Mouse (Mus musculus): Measurements from ENCODE around the gene Htr1f. TPM values are rescaled to one million over a fixed set of nuclear protein-coding genes. Genes with fewer than 3 reads are reported as not detected.

Gene Htr1f
- total and polyA plus RNA-seq, 2 experiments from 2014 or later: not detected

- Histone ChIP-seq H3K4me3 (ENCODE audit: low read depth, low read length) (no peak overlapping the region), H3K9ac (replicated peaks; ENCODE audit: low read depth, low read length) (no peak overlapping the region), H3K27ac (ENCODE audit: low read depth) (no peak overlapping the region), H3K9me3 (replicated peaks; ENCODE audit: control insufficient read depth, low read length) (no peaks in the 10 kb centered on the region), H3K4me2 (ENCODE audit: low read depth, low read length) (no peak overlapping the region), H3K4me1 (ENCODE audit: control insufficient read depth, insufficient read depth) (no peaks in the 10 kb centered on the region), H3K36me3 (replicated peaks; ENCODE audit: control insufficient read depth, insufficient read depth, low read length) (no peaks in the 10 kb centered on the region), H3K27me3 (ENCODE audit: control insufficient read depth, insufficient read depth, low read length) (no peaks in the 10 kb centered on the region)
- ATAC-seq (ENCODE audit: insufficient read depth, low read depth): no peak
- TF ChIP-seq CTCF (IDR thresholded peaks at IDR 0.05; ENCODE audit: low read depth) (no peak), EP300 (IDR thresholded peaks at IDR 0.05; ENCODE audit: low read depth) (no peak)
- no peak for DNase-seq (ENCODE audit: low spot score)
- 63% methylated on average over 6 of the region's 6 CpGs for WGBS
These were observed 103.4 kb downstream of the Htr1f start for GRCm38 (mm10) chr16:65001993-65002821.

GRCm38 (mm10) chr16:64989279-64989800, 116.3 kb downstream of the Htr1f start:
- no peak for DNase-seq (ENCODE audit: low spot score)
- Histone ChIP-seq H3K4me1 (ENCODE audit: control insufficient read depth, insufficient read depth) (no peaks in the 10 kb centered on the region), H3K9ac (replicated peaks; ENCODE audit: low read depth, low read length) (no peak overlapping the region), H3K27me3 (ENCODE audit: control insufficient read depth, insufficient read depth, low read length) (no peaks in the 10 kb centered on the region), H3K4me3 (ENCODE audit: low read depth, low read length) (no peak overlapping the region), H3K27ac (ENCODE audit: low read depth) (no peak overlapping the region), H3K9me3 (replicated peaks; ENCODE audit: control insufficient read depth, low read length) (no peaks in the 10 kb centered on the region), H3K4me2 (ENCODE audit: low read depth, low read length) (no peak overlapping the region), H3K36me3 (replicated peaks; ENCODE audit: control insufficient read depth, insufficient read depth, low read length) (no peaks in the 10 kb centered on the region)
- 58% methylated on average over 3 of the region's 3 CpGs for WGBS
- no peak for ATAC-seq (ENCODE audit: insufficient read depth, low read depth)
- TF ChIP-seq CTCF (IDR thresholded peaks at IDR 0.05; ENCODE audit: low read depth) (no peak), EP300 (IDR thresholded peaks at IDR 0.05; ENCODE audit: low read depth) (no peak)

- TF ChIP-seq EP300 (IDR thresholded peaks at IDR 0.05; ENCODE audit: low read depth) (no peak), CTCF (IDR thresholded peaks at IDR 0.05; ENCODE audit: low read depth) (no peak)
- Histone ChIP-seq H3K9ac (replicated peaks; ENCODE audit: low read depth, low read length) (no peak overlapping the region), H3K27me3 (ENCODE audit: control insufficient read depth, insufficient read depth, low read length) (no peaks in the 10 kb centered on the region), H3K4me3 (ENCODE audit: low read depth, low read length) (no peak overlapping the region), H3K4me2 (ENCODE audit: low read depth, low read length) (no peak overlapping the region), H3K4me1 (ENCODE audit: control insufficient read depth, insufficient read depth) (no peaks in the 10 kb centered on the region), H3K36me3 (replicated peaks; ENCODE audit: control insufficient read depth, insufficient read depth, low read length) (no peaks in the 10 kb centered on the region), H3K27ac (ENCODE audit: low read depth) (no peak overlapping the region), H3K9me3 (replicated peaks; ENCODE audit: control insufficient read depth, low read length) (no peaks in the 10 kb centered on the region)
- no peak for ATAC-seq (ENCODE audit: insufficient read depth, low read depth)
- WGBS: 87% methylated on average over 6 of the region's 6 CpGs
- no peak for DNase-seq (ENCODE audit: low spot score)
These were observed 118.1 kb downstream of the Htr1f start for GRCm38 (mm10) chr16:64987564-64987963.

GRCm38 (mm10) chr16:64987049-64987448, 118.6 kb downstream of the Htr1f start:
- no peak overlapping the region for H3K9ac ChIP-seq (replicated peaks; ENCODE audit: low read depth, low read length)
- ATAC-seq (ENCODE audit: insufficient read depth, low read depth) (no peak), DNase-seq (ENCODE audit: low spot score) (no peak)
- no peaks in the 10 kb centered on the region for H3K4me1 ChIP-seq (ENCODE audit: control insufficient read depth, insufficient read depth)
- H3K4me3 ChIP-seq (ENCODE audit: low read depth, low read length): no peak overlapping the region
- H3K27ac ChIP-seq (ENCODE audit: low read depth): no peak overlapping the region
- H3K36me3 ChIP-seq (replicated peaks; ENCODE audit: control insufficient read depth, insufficient read depth, low read length): no peaks in the 10 kb centered on the region
- no peak overlapping the region for H3K4me2 ChIP-seq (ENCODE audit: low read depth, low read length)
- H3K9me3 ChIP-seq (replicated peaks; ENCODE audit: control insufficient read depth, low read length): no peaks in the 10 kb centered on the region
- H3K27me3 ChIP-seq (ENCODE audit: control insufficient read depth, insufficient read depth, low read length): no peaks in the 10 kb centered on the region
- 17% methylated on average over 2 of the region's 2 CpGs for WGBS
- TF ChIP-seq EP300 (IDR thresholded peaks at IDR 0.05; ENCODE audit: low read depth) (no peak), CTCF (IDR thresholded peaks at IDR 0.05; ENCODE audit: low read depth) (no peak)

GRCm38 (mm10) chr16:64974636-64975035, 131.0 kb downstream of the Htr1f start:
- Histone ChIP-seq H3K4me1 (ENCODE audit: control insufficient read depth, insufficient read depth) (no peaks in the 10 kb centered on the region), H3K36me3 (replicated peaks; ENCODE audit: control insufficient read depth, insufficient read depth, low read length) (no peaks in the 10 kb centered on the region), H3K4me2 (ENCODE audit: low read depth, low read length) (no peak overlapping the region), H3K9me3 (replicated peaks; ENCODE audit: control insufficient read depth, low read length) (no peaks in the 10 kb centered on the region), H3K27ac (ENCODE audit: low read depth) (no peak overlapping the region), H3K4me3 (ENCODE audit: low read depth, low read length) (no peak overlapping the region), H3K27me3 (ENCODE audit: control insufficient read depth, insufficient read depth, low read length) (no peaks in the 10 kb centered on the region), H3K9ac (replicated peaks; ENCODE audit: low read depth, low read length) (no peak overlapping the region)
- no peak for ATAC-seq (ENCODE audit: insufficient read depth, low read depth)
- no peak for DNase-seq (ENCODE audit: low spot score)
- TF ChIP-seq EP300 (IDR thresholded peaks at IDR 0.05; ENCODE audit: low read depth) (no peak), CTCF (IDR thresholded peaks at IDR 0.05; ENCODE audit: low read depth) (no peak)
- WGBS: 76% methylated on average over 5 of the region's 5 CpGs
